Mouse (Mus musculus): ENCODE data around the gene Ybx2. TPM values are rescaled to one million over a fixed set of nuclear protein-coding genes. Genes with fewer than 3 reads are reported as not detected.
A peak's percentile ranks its signal among the peaks of the same experiment; 100 is the strongest.
"Not testable (repeated sequence)": the region's sequence is repeated elsewhere in the genome, so short reads cannot be mapped to it uniquely, and the experiment has no call there.

Gene Ybx2
- polyA plus RNA-seq, 1 experiment from 2014 or later: 4.6 TPM

DNA sequence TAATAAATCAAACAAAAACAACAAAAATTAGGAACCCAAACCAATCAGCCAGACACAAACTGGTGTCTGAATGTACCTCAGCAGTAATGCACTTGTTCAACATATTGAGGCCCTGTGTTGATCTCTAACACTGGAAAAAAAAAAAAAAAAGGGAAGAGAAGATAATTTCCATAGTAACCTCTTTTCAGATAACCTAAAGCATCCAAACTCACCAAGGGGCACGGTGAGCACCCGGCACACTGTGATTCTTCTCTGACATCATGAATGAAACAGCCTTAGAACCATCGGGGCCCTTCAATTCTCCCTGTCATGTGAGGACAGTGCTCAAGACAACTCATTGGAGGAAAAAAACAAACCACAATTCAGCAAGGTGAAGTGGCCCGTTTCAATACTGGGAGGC, 5.9 kb upstream of the Ybx2 start:
- Histone ChIP-seq H3K4me3 (no peak overlapping the region), H3K9me3 (no peaks in the 10 kb centered on the region), H3K36me3 (no peaks in the 10 kb centered on the region), H3K9ac (no peak overlapping the region), H3K27me3 (no peaks in the 10 kb centered on the region; the same call in 1 of the 2 replicates), H3K4me2 (no peak overlapping the region), H3K4me1 (peaks cover 8% of the 10 kb centered on the region; the same call in 1 of the 2 replicates), H3K27ac (no peak overlapping the region)
- 82% methylated on average over 4 of the region's 4 CpGs for WGBS
- ATAC-seq (ENCODE audit: insufficient number of reproducible peaks, low FRiP score, low TSS enrichment, low read depth): no peak

- not testable (repeated sequence) for H3K36me3 ChIP-seq; H3K4me2 ChIP-seq; H3K4me3 ChIP-seq; H3K9ac ChIP-seq; H3K27me3 ChIP-seq; H3K9me3 ChIP-seq; H3K27ac ChIP-seq; ATAC-seq (ENCODE audit: insufficient number of reproducible peaks, low FRiP score, low TSS enrichment, low read depth)
- peaks cover 11% of the 10 kb centered on the region for H3K4me1 ChIP-seq
- WGBS: 84% methylated on average over 8 of the region's 8 CpGs
Observed at GRCm38 (mm10) chr11:69930176-69930575, 5.4 kb upstream of the Ybx2 start.

DNA sequence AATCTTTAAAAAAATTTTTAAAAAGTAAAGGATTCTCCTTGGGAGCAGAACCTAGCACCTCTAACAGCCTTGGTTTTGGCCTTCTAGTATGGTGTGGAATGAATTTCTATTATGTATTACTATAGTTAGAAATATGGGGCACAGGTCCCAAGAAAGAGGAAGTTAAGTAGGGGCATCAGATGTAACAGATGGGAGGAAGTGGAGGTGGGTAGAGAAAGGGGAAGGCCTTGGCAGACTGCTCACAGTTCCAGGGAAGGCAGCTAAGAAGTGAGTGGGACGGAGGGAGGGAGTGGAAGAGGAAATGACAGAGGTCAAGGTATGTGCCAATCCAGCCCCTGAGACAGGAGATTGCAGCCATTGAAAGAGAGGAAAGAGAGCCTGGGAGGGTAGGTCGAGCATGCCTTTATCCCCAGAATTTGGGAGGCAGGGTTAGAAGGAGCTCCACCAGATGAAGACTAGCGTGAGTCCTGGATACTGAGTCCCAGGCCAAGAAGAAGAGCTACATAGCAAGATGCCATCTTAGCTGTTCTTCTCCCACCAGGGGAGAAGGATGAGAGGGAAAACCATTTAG, 4.5 kb upstream of the Ybx2 start:
- peaks cover 5% of the 10 kb centered on the region; the same call in 1 of the 2 replicates for H3K27me3 ChIP-seq
- no peak for ATAC-seq (ENCODE audit: insufficient number of reproducible peaks, low FRiP score, low TSS enrichment, low read depth)
- no peaks in the 10 kb centered on the region for H3K36me3 ChIP-seq
- no peak overlapping the region for H3K4me2 ChIP-seq
- H3K4me3 ChIP-seq: no peak overlapping the region
- no peak overlapping the region for H3K9ac ChIP-seq
- no peak overlapping the region for H3K27ac ChIP-seq
- peaks cover 17% of the 10 kb centered on the region for H3K4me1 ChIP-seq
- no peaks in the 10 kb centered on the region for H3K9me3 ChIP-seq
- WGBS: 62% methylated on average over 3 of the region's 3 CpGs

DNA sequence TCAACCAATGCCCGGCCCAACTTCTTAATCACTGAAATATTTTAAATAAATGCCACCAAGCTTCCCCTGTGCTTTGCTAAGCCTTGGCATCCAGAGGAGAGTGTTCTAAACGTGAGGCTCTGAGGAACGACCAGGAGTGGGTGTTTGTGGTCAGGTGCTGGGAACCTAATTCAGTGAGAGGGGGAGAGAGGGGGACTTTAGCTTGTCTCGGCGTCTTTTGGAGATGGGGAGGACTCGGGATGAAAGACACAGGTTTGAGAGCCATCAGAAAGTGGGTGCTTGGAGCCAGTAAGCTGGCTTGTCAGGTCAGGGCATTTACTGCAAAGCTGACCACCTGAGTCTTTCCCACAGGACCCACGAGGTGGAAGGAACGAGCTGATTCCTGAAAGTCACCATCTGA, 3.8 kb upstream of the Ybx2 start:
- 65% methylated on average over 8 of the region's 8 CpGs for WGBS
- Histone ChIP-seq H3K27ac (no peak overlapping the region), H3K27me3 (peaks cover 7% of the 10 kb centered on the region; the same call in 1 of the 2 replicates), H3K4me3 (no peak overlapping the region), H3K9ac (no peak overlapping the region), H3K9me3 (no peaks in the 10 kb centered on the region), H3K4me2 (no peak overlapping the region), H3K36me3 (no peaks in the 10 kb centered on the region), H3K4me1 (peaks cover 24% of the 10 kb centered on the region)
- ATAC-seq (ENCODE audit: insufficient number of reproducible peaks, low FRiP score, low TSS enrichment, low read depth): no peak

GRCm38 (mm10) chr11:69932254-69932653, 3.3 kb upstream of the Ybx2 start:
- ATAC-seq (ENCODE audit: insufficient number of reproducible peaks, low FRiP score, low TSS enrichment, low read depth): no peak
- Histone ChIP-seq H3K4me2 (no peak overlapping the region), H3K27me3 (peaks cover 7% of the 10 kb centered on the region; the same call in 1 of the 2 replicates), H3K9ac (no peak overlapping the region), H3K4me3 (no peak overlapping the region), H3K36me3 (no peaks in the 10 kb centered on the region), H3K4me1 (peaks cover 29% of the 10 kb centered on the region), H3K27ac (no peak overlapping the region), H3K9me3 (no peaks in the 10 kb centered on the region)
- 37% methylated on average over 3 of the region's 3 CpGs for WGBS

GRCm38 (mm10) chr11:69933066-69933465, 2.5 kb upstream of the Ybx2 start:
- peaks cover 37% of the 10 kb centered on the region for H3K4me1 ChIP-seq
- H3K4me3 ChIP-seq: no peak overlapping the region
- no peaks in the 10 kb centered on the region for H3K36me3 ChIP-seq
- ATAC-seq (ENCODE audit: insufficient number of reproducible peaks, low FRiP score, low TSS enrichment, low read depth): no peak
- no peak overlapping the region for H3K4me2 ChIP-seq
- no peaks in the 10 kb centered on the region for H3K9me3 ChIP-seq
- 70% methylated on average over 4 of the region's 4 CpGs for WGBS
- H3K27ac ChIP-seq: no peak overlapping the region
- peaks cover 7% of the 10 kb centered on the region; the same call in 1 of the 2 replicates for H3K27me3 ChIP-seq
- no peak overlapping the region for H3K9ac ChIP-seq

GRCm38 (mm10) chr11:69934169-69934568, 1.4 kb upstream of the Ybx2 start:
- Histone ChIP-seq H3K9me3 (no peaks in the 10 kb centered on the region), H3K4me1 (peaks cover 46% of the 10 kb centered on the region), H3K4me3 (peak overlapping the region; percentile 54; the same call in 1 of the 2 replicates), H3K9ac (no peak overlapping the region), H3K36me3 (no peaks in the 10 kb centered on the region), H3K4me2 (peak overlapping the region; percentile 45), H3K27ac (no peak overlapping the region), H3K27me3 (peaks cover 10% of the 10 kb centered on the region; the same call in 1 of the 2 replicates)
- ATAC-seq (ENCODE audit: insufficient number of reproducible peaks, low FRiP score, low TSS enrichment, low read depth): no peak
- WGBS: under 1% methylated on average over 18 of the region's 18 CpGs

- no peak for ATAC-seq (ENCODE audit: insufficient number of reproducible peaks, low FRiP score, low TSS enrichment, low read depth)
- H3K4me3 ChIP-seq: peak overlapping the region; percentile 54; the same call in 1 of the 2 replicates
- WGBS: 15% methylated on average over 6 of the region's 6 CpGs
- peak overlapping the region; percentile 99 for H3K4me2 ChIP-seq
- H3K4me1 ChIP-seq: peaks cover 48% of the 10 kb centered on the region
- no peak overlapping the region for H3K9ac ChIP-seq
- peaks cover 10% of the 10 kb centered on the region; the same call in 1 of the 2 replicates for H3K27me3 ChIP-seq
- no peak overlapping the region for H3K27ac ChIP-seq
- H3K36me3 ChIP-seq: no peaks in the 10 kb centered on the region
- H3K9me3 ChIP-seq: no peaks in the 10 kb centered on the region
Observed at GRCm38 (mm10) chr11:69934681-69935080, 915 bp upstream of the Ybx2 start.

- peaks cover 48% of the 10 kb centered on the region for H3K4me1 ChIP-seq
- H3K4me3 ChIP-seq: peak overlapping the region; percentile 54
- H3K27ac ChIP-seq: no peak overlapping the region
- H3K27me3 ChIP-seq: peaks cover 10% of the 10 kb centered on the region; the same call in 1 of the 2 replicates
- ATAC-seq (ENCODE audit: insufficient number of reproducible peaks, low FRiP score, low TSS enrichment, low read depth): no peak
- H3K9me3 ChIP-seq: no peaks in the 10 kb centered on the region
- H3K36me3 ChIP-seq: no peaks in the 10 kb centered on the region
- WGBS: under 1% methylated on average over 30 of the region's 30 CpGs
- H3K4me2 ChIP-seq: peak overlapping the region; percentile 99
- H3K9ac ChIP-seq: peak overlapping the region; percentile 37
Observed at GRCm38 (mm10) chr11:69936156-69936555, 560 bp downstream of the Ybx2 start.

- peak overlapping the region; percentile 99 for H3K4me2 ChIP-seq
- peak overlapping the region; percentile 54 for H3K4me3 ChIP-seq
- ATAC-seq (ENCODE audit: insufficient number of reproducible peaks, low FRiP score, low TSS enrichment, low read depth): no peak
- H3K9ac ChIP-seq: no peak overlapping the region
- H3K9me3 ChIP-seq: no peaks in the 10 kb centered on the region
- 36% methylated on average over 9 of the region's 9 CpGs for WGBS
- no peak overlapping the region for H3K27ac ChIP-seq
- no peaks in the 10 kb centered on the region for H3K36me3 ChIP-seq
- H3K4me1 ChIP-seq: peaks cover 48% of the 10 kb centered on the region
- H3K27me3 ChIP-seq: peaks cover 10% of the 10 kb centered on the region; the same call in 1 of the 2 replicates
Observed at GRCm38 (mm10) chr11:69936714-69937347, 1.2 kb downstream of the Ybx2 start.

DNA sequence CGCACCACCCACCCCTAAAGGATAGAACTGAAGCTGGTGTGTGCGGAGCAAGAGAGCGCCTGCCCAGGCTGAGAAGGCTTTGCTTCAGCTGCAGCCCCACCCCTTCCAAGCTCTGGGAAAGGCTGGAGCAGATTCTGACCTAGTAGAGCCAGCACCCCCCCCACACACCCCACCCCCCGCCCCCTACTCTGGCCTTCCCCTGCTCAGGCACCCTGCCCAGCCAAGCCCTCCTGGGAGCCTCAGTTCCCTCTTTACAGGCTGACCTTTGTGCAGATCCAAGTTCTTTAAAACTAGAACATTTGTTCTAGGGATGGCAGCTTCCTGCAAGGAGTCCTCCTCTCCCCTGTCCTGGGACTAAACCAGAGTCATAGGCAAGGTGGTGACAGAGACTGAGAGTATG, 1.8 kb downstream of the Ybx2 start:
- H3K27me3 ChIP-seq: peaks cover 10% of the 10 kb centered on the region; the same call in 1 of the 2 replicates
- H3K36me3 ChIP-seq: peaks cover 3% of the 10 kb centered on the region; the same call in 1 of the 2 replicates
- peaks cover 48% of the 10 kb centered on the region for H3K4me1 ChIP-seq
- no peaks in the 10 kb centered on the region for H3K9me3 ChIP-seq
- no peak overlapping the region for H3K4me3 ChIP-seq
- H3K27ac ChIP-seq: peak overlapping the region; percentile 59; the same call in 1 of the 2 replicates
- no peak overlapping the region for H3K4me2 ChIP-seq
- 20% methylated on average over 4 of the region's 4 CpGs for WGBS
- H3K9ac ChIP-seq: no peak overlapping the region
- ATAC-seq (ENCODE audit: insufficient number of reproducible peaks, low FRiP score, low TSS enrichment, low read depth): no peak

- H3K27me3 ChIP-seq: peaks cover 10% of the 10 kb centered on the region; the same call in 1 of the 2 replicates
- no peak overlapping the region for H3K9ac ChIP-seq
- no peak overlapping the region for H3K4me3 ChIP-seq
- no peak overlapping the region for H3K4me2 ChIP-seq
- H3K9me3 ChIP-seq: no peaks in the 10 kb centered on the region
- peak overlapping the region; percentile 59; the same call in 1 of the 2 replicates for H3K27ac ChIP-seq
- peaks cover 48% of the 10 kb centered on the region for H3K4me1 ChIP-seq
- WGBS: 68% methylated on average over 5 of the region's 5 CpGs
- peaks cover 6% of the 10 kb centered on the region for H3K36me3 ChIP-seq
- ATAC-seq (ENCODE audit: insufficient number of reproducible peaks, low FRiP score, low TSS enrichment, low read depth): no peak
Observed at GRCm38 (mm10) chr11:69937834-69938233, 2.2 kb downstream of the Ybx2 start.
